Mouse (Mus musculus) myocyte (in vitro differentiated cells): ENCODE data around the gene Akain1.

ENCODE experiments used
- CEBPB ChIP-seq: IDR thresholded peaks from 2 replicates; pipeline ENCODE4 v1.6.1; 2011; ENCODE audit warnings: mild to moderate bottlenecking, moderate library complexity; ENCODE audit not compliant: poor library complexity, insufficient read depth, severe bottlenecking
- MAX ChIP-seq: IDR thresholded peaks from one replicate; pipeline ENCODE4 v1.6.1; 2011; ENCODE audit warnings: low read depth, mild to moderate bottlenecking, control low read depth
- MYOG ChIP-seq, 3 experiments: IDR thresholded peaks; one replicate each; pipeline ENCODE4 v1.6.1; 2011; ENCODE audit warnings: control low read depth in 2 of 3, low read depth in 2 of 3, mild to moderate bottlenecking in 2 of 3; ENCODE audit not compliant: insufficient read length in 2 of 3, control insufficient read depth in 1 of 3, insufficient read depth in 1 of 3
- POLR2A ChIP-seq: IDR thresholded peaks from one replicate; pipeline ENCODE4 v1.6.1; 2011; ENCODE audit warnings: low read depth, mild to moderate bottlenecking, control low read depth, moderate library complexity; ENCODE audit not compliant: insufficient read length
- POLR2AphosphoS2 ChIP-seq: IDR thresholded peaks from one replicate; pipeline ENCODE4 v1.6.1; 2011; ENCODE audit warnings: low read depth, control low read depth; ENCODE audit not compliant: insufficient read length
- SRF ChIP-seq: IDR thresholded peaks from one replicate; pipeline ENCODE4 v1.6.1; 2011; ENCODE audit warnings: low read depth; ENCODE audit not compliant: control insufficient read depth, insufficient read length
- TCF12 ChIP-seq: IDR thresholded peaks from one replicate; pipeline ENCODE4 v1.6.1; 2011; ENCODE audit warnings: mild to moderate bottlenecking, control low read depth; ENCODE audit not compliant: poor library complexity, insufficient read depth, severe bottlenecking
- USF1 ChIP-seq: IDR thresholded peaks from one replicate; pipeline ENCODE4 v1.6.1; 2011; ENCODE audit warnings: low read depth, mild to moderate bottlenecking, control low read depth, moderate library complexity

- TF ChIP-seq POLR2A (no peak), MYOG (IDR thresholded peaks at IDR 0.05; ENCODE audit: control insufficient read depth in 1 of 3, insufficient read depth in 1 of 3, insufficient read length in 2 of 3, low read depth in 2 of 3) (no peak), USF1 (no peak), CEBPB (no peak), TCF12 (no peak), POLR2AphosphoS2 (no peak), MAX (no peak), SRF (no peak)
These were observed 41.0 kb upstream of the Akain1 start for GRCm38 (mm10) chr17:69398092-69398491.
